Mouse (Mus musculus): ENCODE measurements around the gene Rnf24. TPM values are rescaled to one million over a fixed set of nuclear protein-coding genes. Genes with fewer than 3 reads are reported as not detected.

Rnf24 gene
- polyA plus RNA-seq (2011; ENCODE audit: insufficient read length, low read depth, missing spikeins) = 21.6 and 25.9 TPM in 2 replicates

DNA sequence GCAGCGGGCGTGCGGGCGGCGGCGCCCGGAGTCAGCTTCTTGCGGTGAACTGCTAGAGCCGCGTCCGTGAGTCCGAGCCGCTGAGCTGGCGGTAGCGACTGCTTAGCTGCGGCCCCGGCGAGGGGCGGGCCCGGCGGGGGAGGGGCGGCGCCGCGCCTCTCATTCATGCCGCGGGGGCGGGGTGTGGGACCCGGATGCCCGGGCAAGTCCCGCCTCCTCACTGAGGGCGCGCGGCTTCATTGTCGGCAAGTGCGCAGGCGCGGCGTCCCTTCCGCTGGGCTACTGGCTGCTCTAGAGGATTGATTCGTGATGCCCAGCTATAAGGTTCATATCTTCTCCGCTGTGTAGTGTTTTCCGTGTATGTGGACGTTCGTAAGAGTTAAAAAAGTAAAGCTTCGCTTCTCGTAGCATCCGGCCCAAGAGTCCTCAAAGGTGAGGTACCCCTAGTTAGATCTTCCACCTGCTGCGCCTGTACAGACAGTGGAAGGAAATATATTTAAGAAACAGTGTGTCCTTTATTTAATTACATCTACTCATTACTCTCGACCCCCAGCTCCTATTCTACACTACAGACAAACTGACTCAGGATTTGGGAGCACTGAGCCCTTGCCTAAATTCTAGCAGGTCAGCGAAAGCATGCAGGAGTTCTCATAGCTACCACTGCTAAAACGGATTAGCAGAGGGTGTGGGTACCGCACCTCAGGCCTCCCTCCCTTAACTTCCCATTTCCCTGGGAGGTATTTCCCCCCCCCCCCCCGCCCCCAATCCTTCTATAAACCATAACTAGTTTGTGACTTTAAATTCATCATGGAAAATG, at the start of gene Rnf24:
Gene Rnf24, minus strand, starts transcription at position 146 of the 817 bp plus-strand sequence.
- TF ChIP-seq POLR2A (IDR thresholded peaks at IDR 0.05; ENCODE audit: low read depth, low read length) = peak; percentile 70
- no peak for TF ChIP-seq CTCF (IDR thresholded peaks at IDR 0.05; ENCODE audit: borderline replicate concordance, insufficient read depth, low read length)
- peak within 1 kb of the TSS; percentile 66 for H3K27ac ChIP-seq (ENCODE audit: insufficient read depth, low read length)
- peaks cover 4% of the 10 kb centered on the region for H3K4me1 ChIP-seq (ENCODE audit: control insufficient read depth, insufficient read depth, low read length)
- H3K4me3 ChIP-seq (ENCODE audit: insufficient read depth, low read length) = peak within 1 kb of the TSS; percentile 86

DNA sequence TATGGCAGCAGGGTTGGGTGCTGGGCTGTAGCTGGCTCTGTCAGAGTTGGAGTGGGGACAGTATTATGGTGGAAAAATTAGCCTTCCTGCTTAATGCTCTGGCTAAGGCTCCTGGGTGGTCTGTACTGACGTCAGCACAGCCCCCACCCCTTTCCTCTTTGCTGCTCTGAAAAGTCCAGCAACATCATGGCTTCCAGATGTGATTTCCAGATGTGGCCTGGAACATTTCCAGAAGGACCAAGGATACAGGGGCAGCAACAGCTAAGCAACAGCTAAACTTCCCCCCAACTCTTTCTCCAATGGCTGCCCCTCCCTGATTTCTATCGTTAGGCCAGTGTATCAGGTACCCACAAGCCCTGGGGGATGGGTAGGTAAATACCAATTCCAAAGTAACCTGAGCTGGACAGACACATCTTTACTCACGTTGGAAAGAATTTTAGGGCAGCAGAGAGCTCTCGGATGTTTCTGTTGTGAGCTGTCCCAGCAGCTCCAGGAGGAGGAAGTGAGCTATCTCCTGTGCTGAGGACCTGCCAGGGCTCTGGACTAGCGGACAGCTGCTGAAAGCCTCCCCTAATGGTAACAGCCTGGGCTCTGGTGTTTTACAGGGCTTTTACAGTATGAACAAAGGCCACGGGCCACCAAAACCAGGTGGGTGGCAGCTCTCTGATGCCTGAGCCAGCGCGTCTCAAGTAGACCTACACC, 49.3 kb upstream of the Rnf24 start:
- no peak for TF ChIP-seq CTCF (IDR thresholded peaks at IDR 0.05; ENCODE audit: borderline replicate concordance, insufficient read depth, low read length)
- no peak for TF ChIP-seq POLR2A (IDR thresholded peaks at IDR 0.05; ENCODE audit: low read depth, low read length)
- H3K27ac ChIP-seq (ENCODE audit: insufficient read depth, low read length) = peak overlapping the region; percentile 80
- H3K4me1 ChIP-seq (ENCODE audit: control insufficient read depth, insufficient read depth, low read length) = peaks cover 16% of the 10 kb centered on the region
- H3K4me3 ChIP-seq (ENCODE audit: insufficient read depth, low read length) = no peak overlapping the region

GRCm38 (mm10) chr2:131400846-131401245, 48.2 kb upstream of the Rnf24 start:
- TF ChIP-seq CTCF (IDR thresholded peaks at IDR 0.05; ENCODE audit: borderline replicate concordance, insufficient read depth, low read length) = no peak
- no peak for TF ChIP-seq POLR2A (IDR thresholded peaks at IDR 0.05; ENCODE audit: low read depth, low read length)
- Histone ChIP-seq H3K4me3 (ENCODE audit: insufficient read depth, low read length) (no peak overlapping the region), H3K27ac (ENCODE audit: insufficient read depth, low read length) (no peak overlapping the region), H3K4me1 (ENCODE audit: control insufficient read depth, insufficient read depth, low read length) (peaks cover 16% of the 10 kb centered on the region)

DNA sequence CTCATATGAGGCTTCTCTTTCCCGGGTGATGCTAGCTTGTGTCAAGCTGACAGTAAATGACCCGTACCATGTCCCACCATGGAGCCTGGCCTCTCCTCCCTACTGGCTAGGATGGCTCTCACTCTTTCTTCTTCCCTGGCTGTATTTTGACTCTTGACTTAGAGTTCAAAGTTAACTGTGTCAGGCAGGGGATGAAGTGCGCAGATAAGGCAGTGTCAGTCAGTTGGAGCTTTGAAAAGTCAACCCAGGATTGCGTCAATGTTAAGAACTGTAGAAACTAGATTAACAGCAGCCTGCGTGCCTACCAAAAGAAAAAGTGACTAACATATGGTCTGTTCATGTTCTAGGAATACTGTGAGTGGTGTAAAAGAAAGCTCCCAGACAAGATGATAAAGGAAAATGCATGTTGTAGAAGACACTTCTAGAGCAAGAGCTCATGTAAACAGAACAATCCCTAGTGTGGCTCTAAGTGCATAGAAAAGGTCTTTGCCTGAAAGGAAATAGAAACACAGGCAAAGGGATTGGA, 44.7 kb upstream of the Rnf24 start:
- Histone ChIP-seq H3K27ac (ENCODE audit: insufficient read depth, low read length) (no peak overlapping the region), H3K4me3 (ENCODE audit: insufficient read depth, low read length) (no peak overlapping the region), H3K4me1 (ENCODE audit: control insufficient read depth, insufficient read depth, low read length) (peaks cover 17% of the 10 kb centered on the region)
- no peak for TF ChIP-seq POLR2A (IDR thresholded peaks at IDR 0.05; ENCODE audit: low read depth, low read length)
- TF ChIP-seq CTCF (IDR thresholded peaks at IDR 0.05; ENCODE audit: borderline replicate concordance, insufficient read depth, low read length) = no peak

DNA sequence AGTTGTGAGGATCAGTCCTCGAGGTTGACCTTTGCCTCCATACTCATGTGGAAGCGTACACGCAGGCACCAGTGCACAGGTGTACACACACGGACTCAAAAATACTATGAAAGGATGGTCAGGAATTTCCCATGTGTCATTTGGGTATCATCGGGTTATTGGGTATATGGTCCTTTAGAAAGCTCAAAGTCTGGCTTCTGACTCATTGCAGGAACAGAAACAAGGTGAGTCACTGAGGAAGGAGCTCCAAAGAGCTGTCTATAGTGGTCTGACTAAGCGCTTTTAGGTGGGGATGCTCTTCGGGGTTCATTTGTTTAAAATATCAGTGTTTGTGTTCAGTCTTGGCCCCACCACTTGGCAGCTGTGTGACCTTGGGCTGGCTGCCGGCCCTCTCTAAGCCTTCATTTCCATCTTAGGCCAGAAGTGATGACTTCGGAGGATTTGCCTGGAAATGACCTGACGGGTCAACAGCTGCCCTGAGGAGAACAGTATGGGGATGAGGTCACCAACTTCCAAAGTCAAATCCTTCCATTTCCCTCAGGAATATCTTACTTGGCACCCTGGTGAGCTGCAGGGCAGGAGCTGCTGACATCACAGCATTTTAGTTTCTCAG, 33.8 kb upstream of the Rnf24 start:
- Histone ChIP-seq H3K4me3 (ENCODE audit: insufficient read depth, low read length) (no peak overlapping the region), H3K27ac (ENCODE audit: insufficient read depth, low read length) (no peak overlapping the region), H3K4me1 (ENCODE audit: control insufficient read depth, insufficient read depth, low read length) (no peaks in the 10 kb centered on the region)
- no peak for TF ChIP-seq CTCF (IDR thresholded peaks at IDR 0.05; ENCODE audit: borderline replicate concordance, insufficient read depth, low read length)
- no peak for TF ChIP-seq POLR2A (IDR thresholded peaks at IDR 0.05; ENCODE audit: low read depth, low read length)

GRCm38 (mm10) chr2:131385176-131385575, 32.5 kb upstream of the Rnf24 start:
- TF ChIP-seq POLR2A (IDR thresholded peaks at IDR 0.05; ENCODE audit: low read depth, low read length) (no peak), CTCF (IDR thresholded peaks at IDR 0.05; ENCODE audit: borderline replicate concordance, insufficient read depth, low read length) (no peak)
- Histone ChIP-seq H3K27ac (ENCODE audit: insufficient read depth, low read length) (no peak overlapping the region), H3K4me3 (ENCODE audit: insufficient read depth, low read length) (no peak overlapping the region), H3K4me1 (ENCODE audit: control insufficient read depth, insufficient read depth, low read length) (no peaks in the 10 kb centered on the region)

DNA sequence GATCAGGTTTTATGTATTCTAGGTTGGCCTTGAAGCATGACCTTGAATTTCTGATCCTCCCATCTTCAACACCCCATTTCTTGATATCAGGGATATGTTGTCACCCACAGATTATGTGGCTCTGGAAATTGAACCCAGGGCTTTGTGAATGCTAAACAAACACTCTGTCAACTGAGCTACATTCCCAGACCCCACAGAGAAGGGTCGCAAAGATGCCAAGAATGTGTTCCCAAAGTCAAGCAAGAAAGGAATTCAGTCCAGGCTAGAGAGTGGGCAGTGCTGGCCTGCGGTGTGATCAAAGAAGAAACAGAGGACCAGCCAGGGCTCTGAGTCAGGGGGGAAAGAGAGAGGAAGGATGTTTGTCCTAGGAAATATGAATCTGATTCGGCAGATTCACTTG, 26.8 kb upstream of the Rnf24 start:
- Histone ChIP-seq H3K27ac (ENCODE audit: insufficient read depth, low read length) (no peak overlapping the region), H3K4me3 (ENCODE audit: insufficient read depth, low read length) (no peak overlapping the region), H3K4me1 (ENCODE audit: control insufficient read depth, insufficient read depth, low read length) (no peaks in the 10 kb centered on the region; the same call in 1 of the 2 replicates)
- no peak for TF ChIP-seq POLR2A (IDR thresholded peaks at IDR 0.05; ENCODE audit: low read depth, low read length)
- TF ChIP-seq CTCF (IDR thresholded peaks at IDR 0.05; ENCODE audit: borderline replicate concordance, insufficient read depth, low read length) = no peak

DNA sequence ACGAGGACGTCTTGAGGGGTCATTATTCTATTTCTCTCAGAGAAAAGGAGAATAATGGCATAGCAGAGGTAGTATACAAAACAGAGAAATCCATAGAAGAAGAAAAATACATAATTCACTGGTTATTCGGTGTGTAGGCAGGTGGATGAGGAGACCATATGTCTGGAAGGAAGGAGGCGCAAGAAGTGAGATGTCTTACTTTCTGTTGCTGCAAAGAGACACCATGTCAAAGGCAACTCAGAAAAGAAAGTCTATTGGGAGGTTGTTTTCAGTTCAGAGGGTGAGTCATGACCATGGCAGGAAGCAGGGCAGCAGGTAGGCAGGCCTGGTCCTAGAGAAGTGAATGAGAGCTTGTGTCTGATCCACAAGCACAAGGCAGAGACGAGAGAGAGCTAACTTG, 26.2 kb upstream of the Rnf24 start:
- H3K4me1 ChIP-seq (ENCODE audit: control insufficient read depth, insufficient read depth, low read length) = no peaks in the 10 kb centered on the region; the same call in 1 of the 2 replicates
- TF ChIP-seq CTCF (IDR thresholded peaks at IDR 0.05; ENCODE audit: borderline replicate concordance, insufficient read depth, low read length) (no peak), POLR2A (IDR thresholded peaks at IDR 0.05; ENCODE audit: low read depth, low read length) (no peak)
- H3K4me3 ChIP-seq (ENCODE audit: insufficient read depth, low read length) = no peak overlapping the region
- no peak overlapping the region for H3K27ac ChIP-seq (ENCODE audit: insufficient read depth, low read length)

DNA sequence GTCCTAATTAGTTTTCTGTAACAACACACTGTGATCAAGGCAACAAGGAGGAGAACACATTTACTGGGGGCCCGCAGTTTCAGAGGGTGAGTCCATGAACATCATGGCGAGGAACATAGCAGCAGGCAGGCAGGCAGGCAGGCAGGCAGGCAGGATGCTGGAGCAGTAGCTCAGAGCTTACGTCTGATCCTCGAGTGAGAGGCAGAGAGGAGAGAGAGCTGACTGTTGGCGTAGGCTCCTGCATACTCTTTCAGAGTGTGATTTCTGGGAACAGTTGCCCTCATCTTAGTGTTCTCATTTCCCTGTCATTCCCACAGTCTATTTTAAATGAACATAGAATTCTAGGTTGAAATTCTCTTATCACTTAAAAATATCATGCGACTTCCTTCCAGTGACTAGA, 24.4 kb upstream of the Rnf24 start:
- Histone ChIP-seq H3K4me1 (ENCODE audit: control insufficient read depth, insufficient read depth, low read length) (no peaks in the 10 kb centered on the region; the same call in 1 of the 2 replicates), H3K4me3 (ENCODE audit: insufficient read depth, low read length) (no peak overlapping the region), H3K27ac (ENCODE audit: insufficient read depth, low read length) (no peak overlapping the region)
- TF ChIP-seq POLR2A (IDR thresholded peaks at IDR 0.05; ENCODE audit: low read depth, low read length) = no peak

Measured in embryonic fibroblast, embryonic 13.5 days (primary cell).